Mouse (Mus musculus) gastrocnemius, adult 18-20 months (tissue): ENCODE measurements around the gene Slc36a3. TPM values are rescaled to one million over a fixed set of nuclear protein-coding genes. Genes with fewer than 3 reads are reported as not detected.

Source experiments
- DNase-seq: peaks from one replicate; pipeline ENCODE4 v3.0.0; 2021; ENCODE audit warnings: low spot score
- long read RNA-seq, 2 experiments: library from polyadenylated mRNA; stranded (forward); transcript quantifications; one replicate each; pipeline ENCODE4 v2.0.0; 2021
- total RNA-seq, 2 experiments: library from RNA; stranded (reverse); gene quantifications; 2 replicates each; pipeline ENCODE4 v1.2.3; 2021

Gene Slc36a3
- total RNA-seq, result not detected
- long read RNA-seq, experiment 1, result 0 reads
- long read RNA-seq, experiment 2, result 0 reads

- no peak for DNase-seq
These were observed at the start of gene Slc36a3 for GRCm38 (mm10) chr11:55151608-55152007. Gene Slc36a3, minus strand, starts transcription at chr11:55151708.

- no peak for DNase-seq
These were observed 46.4 kb upstream of the Slc36a3 start for GRCm38 (mm10) chr11:55197740-55198510.

GRCm38 (mm10) chr11:55197086-55197485, 45.6 kb upstream of the Slc36a3 start:
- no peak for DNase-seq

- DNase-seq, result no peak
These were observed 38.7 kb upstream of the Slc36a3 start for GRCm38 (mm10) chr11:55190216-55190615.

GRCm38 (mm10) chr11:55187777-55188176, 36.3 kb upstream of the Slc36a3 start:
- DNase-seq, result no peak

GRCm38 (mm10) chr11:55187292-55187691, 35.8 kb upstream of the Slc36a3 start:
- DNase-seq, result no peak

GRCm38 (mm10) chr11:55184733-55185291, 33.3 kb upstream of the Slc36a3 start, which contains the start of gene Slc36a2:
Gene Slc36a2, minus strand, starts transcription at chr11:55185077.
- no peak for DNase-seq

GRCm38 (mm10) chr11:55184246-55184645, 32.7 kb upstream of the Slc36a3 start:
- DNase-seq, result no peak

- no peak for DNase-seq
These were observed 31.6 kb upstream of the Slc36a3 start for GRCm38 (mm10) chr11:55183124-55183523.

- DNase-seq, result no peak
These were observed 28.3 kb upstream of the Slc36a3 start for GRCm38 (mm10) chr11:55179856-55180255.

GRCm38 (mm10) chr11:55178830-55179229, 27.3 kb upstream of the Slc36a3 start:
- no peak for DNase-seq

GRCm38 (mm10) chr11:55170501-55170900, 19.0 kb upstream of the Slc36a3 start:
- no peak for DNase-seq

GRCm38 (mm10) chr11:55168914-55169313, 17.4 kb upstream of the Slc36a3 start:
- no peak for DNase-seq

- no peak for DNase-seq
These were observed 17.0 kb upstream of the Slc36a3 start for GRCm38 (mm10) chr11:55168504-55168903.

GRCm38 (mm10) chr11:55165748-55166147, 14.2 kb upstream of the Slc36a3 start:
- DNase-seq, result no peak

GRCm38 (mm10) chr11:55164723-55165122, 13.2 kb upstream of the Slc36a3 start:
- peak; percentile 15 for DNase-seq

- no peak for DNase-seq
These were observed 11.2 kb upstream of the Slc36a3 start for GRCm38 (mm10) chr11:55162670-55163069.

- DNase-seq, result peak; percentile 76
These were observed 7.4 kb upstream of the Slc36a3 start for GRCm38 (mm10) chr11:55158785-55159359.

- DNase-seq, result no peak
These were observed 3.5 kb upstream of the Slc36a3 start for GRCm38 (mm10) chr11:55155070-55155421.

- no peak for DNase-seq
These were observed 3.0 kb upstream of the Slc36a3 start for GRCm38 (mm10) chr11:55154398-55155069.

GRCm38 (mm10) chr11:55148461-55148860, 3.0 kb downstream of the Slc36a3 start:
- DNase-seq, result no peak

GRCm38 (mm10) chr11:55147423-55147822, 4.1 kb downstream of the Slc36a3 start:
- DNase-seq, result no peak
